Mouse (Mus musculus) urinary bladder, postnatal 4 days (tissue): Measurements from ENCODE around the gene Mvb12b.

Source experiments
- DNase-seq, 2 experiments: peaks; one replicate each; pipeline ENCODE4 v3.0.0; 2021 to 2022; ENCODE audit warnings: low spot score in 2 of 2

Gene Mvb12b

GRCm38 (mm10) chr2:33814581-33814980 is 73.2 kb downstream of the Mvb12b start:
- DNase-seq = no peak

- DNase-seq = no peak
These were observed 74.1 kb downstream of the Mvb12b start for GRCm38 (mm10) chr2:33813501-33814240.

GRCm38 (mm10) chr2:33812980-33813379 is 74.8 kb downstream of the Mvb12b start:
- no peak for DNase-seq

- no peak for DNase-seq
These were observed 76.3 kb downstream of the Mvb12b start for GRCm38 (mm10) chr2:33811349-33811890.

GRCm38 (mm10) chr2:33809081-33809480 is 78.7 kb downstream of the Mvb12b start:
- DNase-seq = no peak

- DNase-seq = no peak
These were observed 79.7 kb downstream of the Mvb12b start for GRCm38 (mm10) chr2:33808032-33808431.

- no peak for DNase-seq
These were observed 82.1 kb downstream of the Mvb12b start for GRCm38 (mm10) chr2:33805640-33806039.

- no peak for DNase-seq
These were observed 84.0 kb downstream of the Mvb12b start for GRCm38 (mm10) chr2:33803717-33804214.

GRCm38 (mm10) chr2:33803083-33803615 is 84.6 kb downstream of the Mvb12b start:
- DNase-seq = no peak

- DNase-seq = no peak
These were observed 86.0 kb downstream of the Mvb12b start for GRCm38 (mm10) chr2:33801760-33802159.

- no peak for DNase-seq
These were observed 86.4 kb downstream of the Mvb12b start for GRCm38 (mm10) chr2:33801336-33801735.

- no peak for DNase-seq
These were observed 87.5 kb downstream of the Mvb12b start for GRCm38 (mm10) chr2:33800221-33800620.

- no peak for DNase-seq
These were observed 91.9 kb downstream of the Mvb12b start for GRCm38 (mm10) chr2:33795716-33796472.

- DNase-seq = no peak
These were observed 92.7 kb downstream of the Mvb12b start for GRCm38 (mm10) chr2:33795001-33795580.

- no peak for DNase-seq
These were observed 93.3 kb downstream of the Mvb12b start for GRCm38 (mm10) chr2:33794483-33794882.

- DNase-seq = no peak
These were observed 97.4 kb downstream of the Mvb12b start for GRCm38 (mm10) chr2:33790301-33790700.

GRCm38 (mm10) chr2:33789732-33790131 is 98.0 kb downstream of the Mvb12b start:
- no peak for DNase-seq

- no peak for DNase-seq
These were observed 98.5 kb downstream of the Mvb12b start for GRCm38 (mm10) chr2:33789279-33789678.

GRCm38 (mm10) chr2:33788851-33789250 is 98.9 kb downstream of the Mvb12b start:
- DNase-seq = no peak

- no peak for DNase-seq
These were observed 99.6 kb downstream of the Mvb12b start for GRCm38 (mm10) chr2:33788131-33788530.

- DNase-seq = no peak
These were observed 101.7 kb downstream of the Mvb12b start for GRCm38 (mm10) chr2:33786064-33786463.

- DNase-seq = no peak
These were observed 102.2 kb downstream of the Mvb12b start for GRCm38 (mm10) chr2:33785596-33785995.
